Mouse (Mus musculus): ENCODE measurements around the gene Sh3bgrl2.

DNA sequence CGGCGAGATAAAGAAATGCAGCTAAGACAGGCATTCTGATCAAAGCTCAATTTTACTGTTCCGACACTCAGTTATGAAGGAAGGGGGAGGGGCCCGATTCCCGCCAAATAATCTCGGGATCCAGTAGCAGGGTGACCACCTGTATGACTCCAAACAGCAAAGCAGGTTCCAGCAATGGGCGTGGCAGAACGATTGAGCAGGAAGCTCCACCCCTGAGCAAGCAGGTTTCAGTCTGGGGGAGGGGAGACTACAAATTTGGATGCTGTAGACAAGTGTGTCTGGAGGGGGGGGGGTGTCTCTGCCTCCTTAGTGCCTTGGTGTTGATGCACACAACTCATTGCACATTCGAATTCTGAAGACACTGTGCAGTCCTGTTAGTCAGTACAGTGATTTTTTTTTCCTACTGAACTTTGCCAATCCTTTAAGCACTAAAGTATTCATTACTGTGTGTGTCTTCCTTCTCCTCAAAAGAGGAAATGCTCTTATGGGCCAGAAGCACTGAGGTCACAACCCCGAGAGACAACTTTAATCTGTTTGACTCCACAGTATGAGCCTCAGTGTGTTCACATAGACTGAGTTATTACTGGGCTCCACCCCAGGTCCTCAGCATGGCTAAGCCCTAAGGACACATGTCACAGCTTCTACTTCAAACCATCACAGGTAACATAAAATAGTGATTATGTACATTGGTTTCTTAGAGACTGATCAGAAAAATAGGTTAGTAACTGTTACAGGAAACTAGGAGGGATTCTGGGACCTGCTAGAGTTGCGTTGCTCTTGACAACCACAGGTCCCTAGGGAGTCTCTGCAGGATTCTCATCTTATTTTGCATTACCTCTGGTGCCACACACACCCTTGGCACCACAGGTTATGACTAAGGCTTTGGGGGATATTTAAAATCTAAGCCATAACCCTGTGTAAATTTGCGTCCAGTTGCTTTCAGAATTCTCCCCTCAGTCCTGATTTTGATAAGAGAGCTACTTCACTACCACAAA is 133.8 kb downstream of the Sh3bgrl2 start:
- TF ChIP-seq POLR2A (IDR thresholded peaks at IDR 0.05; ENCODE audit: insufficient read length, low read depth), result no peak
- TF ChIP-seq SRF (IDR thresholded peaks at IDR 0.05; ENCODE audit: control insufficient read depth, insufficient read length, low read depth), result no peak
- no peak for TF ChIP-seq USF1 (IDR thresholded peaks at IDR 0.05; ENCODE audit: low read depth)
- no peak for TF ChIP-seq TCF12 (IDR thresholded peaks at IDR 0.05; ENCODE audit: insufficient read depth, poor library complexity, severe bottlenecking)

Data from myocyte (in vitro differentiated cells).